Mouse (Mus musculus): ENCODE results near the gene Uchl3.
A peak's percentile ranks its signal among the peaks of the same experiment; 100 is the strongest.

Gene Uchl3

DNA sequence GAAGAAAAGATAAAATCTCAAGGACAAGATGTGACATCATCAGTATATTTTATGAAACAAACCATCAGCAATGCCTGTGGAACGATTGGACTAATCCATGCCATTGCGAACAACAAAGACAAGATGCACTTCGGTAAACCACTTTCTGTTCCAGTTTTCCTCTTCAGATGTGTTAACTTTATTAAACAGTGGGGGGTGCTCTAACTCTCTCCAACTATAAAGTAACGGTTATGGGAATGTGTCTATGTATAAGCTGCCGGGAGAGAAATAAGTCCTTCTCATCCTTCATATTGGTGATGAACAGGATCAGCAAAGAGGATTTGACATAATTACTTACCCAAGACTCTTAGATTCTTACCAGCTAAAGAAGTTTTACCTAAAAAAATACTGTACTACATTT lies 12.8 kb downstream of the Uchl3 start:
- no peak for DNase-seq (ENCODE audit: low spot score in 2 of 2)

DNA sequence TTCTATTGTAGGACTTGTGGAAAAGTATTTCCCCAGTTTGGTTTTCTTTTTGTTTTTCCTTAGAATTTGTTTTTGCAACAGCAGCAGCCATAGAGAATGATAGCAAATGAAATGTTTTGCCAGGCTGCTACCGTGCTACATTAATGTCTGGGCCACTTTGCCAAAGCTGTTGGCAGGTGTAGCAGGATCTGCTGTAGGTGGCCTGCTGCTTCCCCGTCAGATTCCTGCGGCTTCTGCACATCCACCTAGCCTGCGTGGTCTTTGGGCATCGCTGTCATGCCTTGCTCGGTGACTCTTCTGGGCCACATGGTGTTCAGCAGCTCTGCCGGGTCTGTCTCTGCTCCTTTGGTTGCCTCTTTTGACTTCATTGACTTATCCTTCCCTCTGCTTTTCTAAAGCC lies 14.9 kb downstream of the Uchl3 start:
- no peak for DNase-seq (ENCODE audit: low spot score in 2 of 2)

DNA sequence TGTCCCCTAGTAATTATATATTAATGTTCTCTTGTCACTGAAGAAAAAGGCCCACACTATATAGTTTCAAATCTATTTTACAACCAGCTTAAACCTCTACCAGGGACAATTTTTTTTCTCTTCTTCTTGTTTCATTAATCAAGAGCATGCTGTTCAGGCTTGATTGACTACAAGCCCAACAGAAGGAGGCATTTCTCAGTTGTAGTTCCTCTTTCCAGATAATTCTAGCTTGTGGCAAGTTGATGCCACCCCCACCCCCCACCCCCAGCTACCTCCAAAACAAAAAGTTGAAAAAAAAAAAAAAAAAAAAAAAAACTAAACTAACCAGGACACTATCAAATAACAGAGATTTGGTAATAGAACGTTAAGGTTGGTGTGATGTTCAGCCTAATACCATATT lies 18.5 kb downstream of the Uchl3 start:
- no peak for DNase-seq (ENCODE audit: low spot score in 2 of 2)

DNA sequence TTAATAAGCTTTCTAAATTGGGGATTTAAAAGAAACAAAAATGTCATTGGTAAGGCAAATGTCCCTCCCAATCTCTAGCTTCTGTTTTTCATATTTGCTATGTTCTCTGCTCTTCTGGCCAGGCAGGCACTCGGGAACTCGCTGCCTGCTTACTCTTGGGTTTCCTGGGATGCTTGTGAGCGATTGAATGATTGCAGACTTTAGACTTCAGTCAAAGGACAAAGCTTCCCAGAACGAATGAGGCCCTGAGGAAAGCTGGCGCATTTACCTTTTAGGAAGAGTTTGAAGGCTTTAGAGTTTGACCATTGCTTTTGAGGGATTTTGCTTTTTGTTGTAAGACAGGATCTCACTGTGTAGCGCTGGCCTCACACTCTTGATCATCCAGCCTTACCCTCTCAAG lies 33.9 kb downstream of the Uchl3 start:
- DNase-seq (ENCODE audit: low spot score in 2 of 2): no peak

DNA sequence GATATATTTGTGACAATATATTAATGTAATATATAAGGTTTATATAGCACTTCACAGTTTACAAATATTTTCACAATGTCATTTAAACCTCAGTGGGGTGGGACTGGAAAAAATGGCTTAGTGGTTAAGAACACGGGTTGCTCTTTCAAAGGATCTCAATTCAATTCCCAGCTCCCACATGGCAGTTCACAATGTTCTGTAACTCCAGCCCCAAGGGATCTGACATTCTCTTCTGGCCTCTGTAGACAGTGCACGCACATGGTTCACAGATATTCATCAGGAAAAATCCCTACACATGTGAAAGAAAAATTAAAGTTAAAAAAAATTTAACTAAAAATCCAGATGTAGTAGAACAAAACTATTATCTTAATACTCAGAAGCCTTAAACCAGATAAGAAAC lies 34.6 kb downstream of the Uchl3 start:
- DNase-seq (ENCODE audit: low spot score in 2 of 2): no peak

DNA sequence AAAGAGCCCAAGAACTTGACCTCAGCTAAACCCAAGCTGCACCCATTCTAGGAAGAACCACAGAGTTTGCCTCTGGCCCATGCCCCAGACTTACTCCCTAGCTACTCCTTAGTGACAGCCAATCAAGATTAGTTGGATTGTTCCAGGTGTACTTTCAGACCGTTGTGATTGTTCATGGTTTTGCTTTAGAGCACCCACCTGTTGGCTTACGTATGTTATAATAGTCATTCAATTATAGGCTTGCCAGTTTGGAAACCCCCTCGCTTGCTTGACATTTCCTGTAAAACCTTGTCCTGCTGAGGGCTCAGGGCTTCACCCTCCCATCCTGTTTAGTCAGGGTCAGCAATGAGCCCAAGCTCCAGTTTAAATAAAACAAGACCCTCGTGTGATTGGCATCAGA lies 50.7 kb downstream of the Uchl3 start:
- no peak for DNase-seq (ENCODE audit: low spot score in 2 of 2)

DNA sequence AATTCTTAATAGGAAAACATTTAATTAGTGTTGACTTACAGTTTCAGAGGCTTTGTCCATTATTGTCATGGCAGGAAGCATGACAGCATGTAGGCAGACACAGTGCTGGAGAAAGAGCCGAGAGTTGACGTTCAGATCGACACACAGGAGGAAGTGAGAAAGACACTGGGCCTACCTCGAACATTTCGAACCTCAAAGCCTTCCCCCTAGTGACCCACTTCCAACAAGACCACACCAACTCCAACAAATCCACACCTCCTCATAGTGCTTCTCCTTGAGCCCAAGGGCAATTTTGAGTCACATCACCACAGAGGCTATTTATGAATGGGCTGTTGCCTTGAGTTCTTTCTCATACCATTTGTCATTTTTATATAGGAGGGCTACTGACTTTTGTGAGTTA lies 53.3 kb downstream of the Uchl3 start:
- no peak for DNase-seq (ENCODE audit: low spot score in 2 of 2)

DNA sequence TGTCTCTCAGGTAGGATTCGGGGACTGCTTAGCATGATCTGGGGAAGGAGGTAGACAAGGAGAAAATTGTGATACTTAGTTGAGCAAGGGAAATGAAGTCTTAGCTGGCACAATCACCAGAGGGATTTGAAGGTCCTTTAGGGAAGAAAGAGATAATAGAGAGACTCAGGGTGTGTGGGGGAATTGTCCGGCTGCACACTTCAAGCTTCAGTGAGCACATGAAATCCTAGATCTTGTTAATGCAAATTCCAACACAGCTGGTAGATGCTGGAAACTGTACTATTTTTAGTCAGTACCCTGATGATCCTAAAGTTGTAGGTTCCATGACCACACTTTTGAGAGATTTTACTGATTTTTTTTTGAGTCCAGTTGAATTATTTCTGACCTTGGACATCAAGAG lies 60.6 kb downstream of the Uchl3 start:
- DNase-seq (ENCODE audit: low spot score in 2 of 2): no peak

DNA sequence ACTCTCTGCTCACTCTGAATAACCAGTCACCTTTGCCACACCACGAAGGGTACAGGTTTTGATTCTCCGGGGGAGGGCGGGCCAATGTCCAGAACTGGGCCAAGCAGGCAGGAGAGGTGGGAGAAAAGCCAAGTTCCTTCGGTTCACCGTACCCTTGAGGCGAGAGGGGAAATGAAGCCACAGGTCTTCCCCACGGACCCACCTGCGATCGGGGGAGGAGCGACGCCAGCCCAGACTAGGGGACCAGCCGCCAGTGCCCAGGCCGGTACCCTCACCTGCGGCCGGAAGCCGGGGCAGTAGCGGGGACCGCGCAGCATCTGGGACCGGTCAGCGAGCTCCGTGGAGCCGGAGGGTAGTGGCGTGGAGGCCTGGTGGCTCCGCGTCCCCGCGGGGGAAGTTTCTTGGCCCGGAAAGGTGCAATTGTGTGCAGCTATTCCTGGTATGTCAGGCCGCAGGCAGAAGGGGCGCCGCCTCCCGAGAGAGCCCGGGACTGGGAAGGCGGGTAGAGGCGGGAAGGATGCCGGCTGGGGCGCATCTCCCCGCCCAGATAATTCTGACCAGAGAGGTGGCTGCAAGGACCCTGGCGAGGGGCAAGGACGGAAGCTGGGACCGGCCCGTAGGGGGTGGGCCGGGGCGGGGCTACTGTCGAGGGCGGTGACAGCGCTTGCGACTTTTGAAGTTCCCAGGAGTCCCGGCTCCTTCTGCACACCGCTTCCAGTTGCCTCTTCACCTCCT lies 75.6 kb downstream of the Uchl3 start, which contains the start of the genes Gm9922 and Lmo7:
Gm9922 (minus strand) TSS at position 578 of the 735 bp plus-strand sequence.
Lmo7 (plus strand) TSS at position 721 of the 735 bp plus-strand sequence.
- DNase-seq (ENCODE audit: low spot score in 2 of 2): peak; percentile 7 to 16

DNA sequence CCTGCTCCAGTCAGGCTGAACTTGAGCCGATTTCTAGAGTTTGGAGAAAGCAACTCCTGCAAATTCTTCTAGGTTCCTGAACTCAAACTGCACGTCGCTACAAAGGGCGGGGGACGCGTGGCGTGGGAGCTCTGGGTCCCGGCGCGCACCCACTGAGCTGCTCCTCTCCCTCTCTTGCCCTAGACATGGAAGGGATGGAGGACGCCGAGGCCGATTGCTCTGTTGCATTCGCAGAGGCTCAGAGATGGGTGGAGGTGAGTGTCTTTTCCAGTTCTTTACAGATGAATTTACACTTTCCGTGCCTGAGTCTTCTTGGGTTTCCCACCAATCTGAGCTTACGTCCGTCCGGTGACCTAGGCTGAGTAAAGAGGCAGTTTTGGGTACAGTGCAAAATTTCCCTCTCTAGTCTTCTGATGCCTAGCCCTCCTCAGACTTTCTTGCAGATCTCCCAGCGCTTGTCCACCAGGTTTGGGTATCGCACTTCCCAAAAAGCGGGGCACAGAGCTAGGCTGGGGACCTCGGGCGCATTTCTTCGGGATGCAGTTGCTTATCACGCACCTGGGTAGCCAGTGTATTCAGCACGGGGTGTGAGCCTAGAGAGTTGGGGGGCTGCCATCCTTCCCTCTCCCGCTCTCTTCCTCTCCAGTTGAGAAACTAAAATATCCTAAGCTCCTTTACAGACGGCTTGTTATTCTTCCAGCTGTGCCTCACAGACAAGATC lies 76.4 kb downstream of the Uchl3 start:
- DNase-seq (ENCODE audit: low spot score in 2 of 2): no peak

DNA sequence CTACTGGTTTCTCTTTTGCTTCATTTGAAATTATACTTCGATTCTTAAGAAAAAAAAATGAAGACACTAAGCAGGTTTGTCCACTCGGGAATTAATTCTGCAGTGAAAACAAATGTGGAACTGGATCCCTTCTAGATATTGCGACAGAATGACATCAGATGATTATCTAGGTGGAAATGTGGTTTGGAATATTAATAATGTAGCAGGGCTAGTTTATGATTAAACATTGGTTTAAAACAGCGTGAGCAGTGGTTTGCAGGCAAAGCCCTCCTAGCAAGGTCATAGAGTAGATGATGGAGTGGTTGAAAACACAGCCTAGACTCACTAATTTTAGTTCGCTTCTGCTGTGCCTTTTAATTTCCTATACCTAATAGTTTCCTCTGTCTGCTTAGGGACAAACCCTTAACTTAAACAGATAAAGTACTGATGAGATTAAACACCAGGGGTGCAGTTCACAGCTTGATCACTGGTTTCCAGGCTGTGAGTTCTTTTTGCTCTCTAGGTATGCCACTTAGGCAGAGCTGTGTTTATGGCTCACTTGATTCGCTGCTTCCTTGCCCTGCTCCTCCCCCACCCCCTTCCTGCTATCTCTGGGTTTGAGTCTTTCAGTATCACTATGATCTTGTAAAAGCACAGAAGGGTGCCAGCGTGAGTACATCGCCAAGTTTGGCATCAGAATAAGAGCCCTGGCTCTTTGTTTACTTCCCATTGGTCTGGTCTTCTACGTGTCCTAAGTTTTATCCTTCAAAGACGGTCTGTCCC lies 80.0 kb downstream of the Uchl3 start:
- DNase-seq (ENCODE audit: low spot score in 2 of 2): no peak

DNA sequence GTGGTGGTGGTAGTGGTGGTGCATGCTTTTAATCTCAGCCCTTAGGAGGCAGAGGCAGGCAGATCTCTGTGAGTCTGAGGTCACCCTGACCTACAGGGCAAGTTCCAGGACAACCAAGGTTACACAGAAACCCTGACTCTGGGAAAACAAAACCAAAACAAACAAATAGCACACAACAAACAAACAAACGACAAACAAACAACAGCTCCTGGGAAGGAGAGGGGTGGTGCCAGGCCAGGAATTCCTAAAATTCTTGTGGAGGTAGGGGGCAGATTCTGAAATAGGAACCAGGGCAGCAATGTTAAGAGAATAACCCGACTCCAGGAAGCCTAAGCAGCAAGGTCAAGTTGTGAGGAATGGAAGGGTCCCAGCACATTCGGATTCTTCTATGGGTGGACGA lies 83.7 kb downstream of the Uchl3 start:
- no peak for DNase-seq (ENCODE audit: low spot score in 2 of 2)
